Mouse (Mus musculus) limb, embryonic 11.5 days (tissue): ENCODE data around the gene Casp9. TPM values are rescaled to one million over a fixed set of nuclear protein-coding genes. Genes with fewer than 3 reads are reported as not detected.

Source experiments
- ATAC-seq: fragments of 200-750 bp; cut with Nextera tagmentation; 2 replicates; pipeline ENCODE4 v1.8.0; 2017; ENCODE audit warnings: low read depth; ENCODE audit not compliant: insufficient number of reproducible peaks, low FRiP score, low TSS enrichment
- DNase-seq: peaks from one replicate; pipeline ENCODE4 v3.0.0-alpha.2; 2015; ENCODE audit warnings: low spot score
- H3K27ac ChIP-seq: fragments of 300-500 bp; sonication (generic); replicated peaks from 2 replicates; pipeline ENCODE4 v1.5.1; 2014; ENCODE audit warnings: low read depth, mild to moderate bottlenecking, low read length
- H3K27me3 ChIP-seq: fragments of 300-500 bp; sonication (generic); 2 replicates; pipeline ENCODE4 v1.6.1; 2014; ENCODE audit warnings: mild to moderate bottlenecking, low read length, mixed read lengths; ENCODE audit not compliant: control insufficient read depth, insufficient read depth
- H3K36me3 ChIP-seq: fragments of 300-500 bp; sonication (generic); 2 replicates; pipeline ENCODE4 v1.6.1; 2014; ENCODE audit warnings: mild to moderate bottlenecking, low read length, moderate library complexity, mixed read lengths; ENCODE audit not compliant: control insufficient read depth, insufficient read depth
- H3K4me1 ChIP-seq: fragments of 300-500 bp; sonication (generic); 2 replicates; pipeline ENCODE4 v1.6.1; 2014; ENCODE audit warnings: low read length, mixed read lengths; ENCODE audit not compliant: control insufficient read depth, insufficient read depth
- H3K4me2 ChIP-seq: fragments of 300-500 bp; sonication (generic); 2 replicates; pipeline ENCODE4 v1.6.1; 2014; ENCODE audit warnings: low read depth, mild to moderate bottlenecking, moderate library complexity; ENCODE audit not compliant: severe bottlenecking
- H3K4me3 ChIP-seq: fragments of 300-500 bp; sonication (generic); 2 replicates; pipeline ENCODE4 v1.5.1; 2014; ENCODE audit warnings: low read depth, low read length
- H3K9ac ChIP-seq: fragments of 300-500 bp; sonication (generic); 2 replicates; pipeline ENCODE4 v1.6.1; 2014; ENCODE audit warnings: mild to moderate bottlenecking, low read length
- H3K9me3 ChIP-seq: fragments of 300-500 bp; sonication (generic); 2 replicates; pipeline ENCODE4 v1.6.1; 2016; ENCODE audit warnings: low read length; ENCODE audit not compliant: control insufficient read depth
- WGBS: fragments of 180-500 bp; shearing (Covaris S2); extraction: QIAGEN DNeasy Blood & Tissue Kit; methylation state at CpG from one replicate; pipeline ENCODE4 v1.1.7; 2014; 5-methylcytosine and 5-hydroxymethylcytosine counted together
- polyA plus RNA-seq: library from polyadenylated mRNA; unstranded; fragments of >200 nt; fragmentation: Nextera tagmentation; extraction: Ambion mirVana; gene quantifications from 2 replicates; pipeline ENCODE4 v1.2.1, GENCODE M21; 2014

Casp9 gene
- polyA plus RNA-seq, 1 experiment from 2014 or later: 19.0 TPM

- WGBS: 95% methylated on average over 2 of the region's 2 CpGs
- Histone ChIP-seq H3K27ac (no peak overlapping the region), H3K4me3 (no peak overlapping the region), H3K9me3 (no peaks in the 10 kb centered on the region), H3K27me3 (no peaks in the 10 kb centered on the region), H3K4me1 (no peaks in the 10 kb centered on the region), H3K9ac (no peak overlapping the region), H3K4me2 (no peak overlapping the region), H3K36me3 (no peaks in the 10 kb centered on the region)
- DNase-seq: no peak
- ATAC-seq: no peak
Measured at GRCm38 (mm10) chr4:141827401-141827800, 34.0 kb downstream of the Casp9 start.

GRCm38 (mm10) chr4:141828177-141828576 lies 34.8 kb downstream of the Casp9 start:
- Histone ChIP-seq H3K4me2 (no peak overlapping the region), H3K4me3 (no peak overlapping the region), H3K36me3 (no peaks in the 10 kb centered on the region), H3K27me3 (no peaks in the 10 kb centered on the region), H3K27ac (no peak overlapping the region), H3K9me3 (no peaks in the 10 kb centered on the region), H3K4me1 (no peaks in the 10 kb centered on the region), H3K9ac (no peak overlapping the region)
- ATAC-seq (no peak), DNase-seq (no peak)
- 75% methylated on average over 4 of the region's 4 CpGs for WGBS

DNA sequence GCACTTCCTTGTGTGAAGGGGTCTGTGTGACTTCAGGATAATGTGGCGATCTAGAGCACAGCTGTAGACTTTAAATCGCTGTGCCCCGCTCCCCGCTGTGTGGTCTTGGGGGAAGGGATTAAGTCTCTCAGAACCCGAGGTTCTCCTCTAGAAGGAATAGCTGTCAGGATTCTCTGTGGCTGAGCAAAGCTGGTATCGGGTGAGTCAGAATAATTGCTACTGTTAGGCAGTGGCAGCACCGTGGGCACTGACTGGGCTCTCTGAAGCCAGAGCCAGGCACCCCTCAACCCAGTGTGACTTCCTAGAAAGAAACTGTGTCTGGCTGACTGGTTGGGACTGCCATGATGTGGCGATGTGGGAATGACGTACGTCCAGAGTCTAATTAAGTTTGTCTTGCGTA lies 37.0 kb downstream of the Casp9 start:
- no peaks in the 10 kb centered on the region for H3K4me1 ChIP-seq
- H3K4me3 ChIP-seq: no peak overlapping the region
- no peak overlapping the region for H3K27ac ChIP-seq
- no peak overlapping the region for H3K4me2 ChIP-seq
- no peaks in the 10 kb centered on the region for H3K27me3 ChIP-seq
- H3K36me3 ChIP-seq: no peaks in the 10 kb centered on the region
- no peak for DNase-seq
- WGBS: 62% methylated on average over 11 of the region's 11 CpGs
- ATAC-seq: no peak
- no peak overlapping the region for H3K9ac ChIP-seq
- no peaks in the 10 kb centered on the region for H3K9me3 ChIP-seq

- ATAC-seq (no peak), DNase-seq (no peak)
- H3K27me3 ChIP-seq: no peaks in the 10 kb centered on the region
- WGBS: 79% methylated on average over 7 of the region's 7 CpGs
- H3K4me1 ChIP-seq: no peaks in the 10 kb centered on the region
- H3K27ac ChIP-seq: no peak overlapping the region
- no peak overlapping the region for H3K4me2 ChIP-seq
- H3K4me3 ChIP-seq: no peak overlapping the region
- no peaks in the 10 kb centered on the region for H3K9me3 ChIP-seq
- no peaks in the 10 kb centered on the region for H3K36me3 ChIP-seq
- no peak overlapping the region for H3K9ac ChIP-seq
Measured at GRCm38 (mm10) chr4:141831361-141831760, 37.9 kb downstream of the Casp9 start.

GRCm38 (mm10) chr4:141833911-141834310 lies 40.5 kb downstream of the Casp9 start:
- Histone ChIP-seq H3K27me3 (no peaks in the 10 kb centered on the region), H3K36me3 (no peaks in the 10 kb centered on the region), H3K9ac (no peak overlapping the region), H3K4me2 (no peak overlapping the region), H3K27ac (no peak overlapping the region), H3K9me3 (no peaks in the 10 kb centered on the region), H3K4me3 (no peak overlapping the region), H3K4me1 (no peaks in the 10 kb centered on the region)
- no peak for DNase-seq
- ATAC-seq: no peak
- 62% methylated on average over 1 of the region's 1 CpGs for WGBS

DNA sequence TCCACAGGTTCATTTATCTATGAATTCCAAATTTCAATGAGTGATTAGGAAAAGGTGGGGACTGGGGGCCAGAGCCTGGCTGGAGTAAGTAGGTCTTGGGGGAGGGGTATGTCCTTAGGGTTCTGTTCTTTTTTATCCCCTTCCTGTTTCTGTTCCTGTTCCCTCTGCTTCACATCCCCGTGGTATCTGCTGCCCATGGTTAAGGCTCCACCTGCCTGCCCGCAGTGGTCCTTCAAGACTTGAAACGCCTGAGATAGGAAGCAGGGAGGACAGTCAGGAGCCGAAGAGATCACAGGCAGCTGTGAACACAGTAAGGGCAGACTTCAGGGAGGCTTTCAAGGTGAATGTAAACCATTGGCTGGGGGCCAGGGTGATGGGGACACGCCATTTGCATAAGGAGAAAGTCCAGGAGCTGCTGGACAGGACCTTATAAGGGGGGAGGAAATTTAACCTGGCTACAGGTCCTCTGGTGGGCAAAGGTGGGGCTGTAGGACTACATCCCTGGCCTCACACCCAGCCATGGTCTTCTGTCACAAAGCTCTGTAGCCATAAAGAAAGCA lies 41.2 kb downstream of the Casp9 start:
- H3K4me1 ChIP-seq: no peaks in the 10 kb centered on the region
- H3K36me3 ChIP-seq: no peaks in the 10 kb centered on the region
- H3K9ac ChIP-seq: no peak overlapping the region
- no peaks in the 10 kb centered on the region for H3K9me3 ChIP-seq
- no peaks in the 10 kb centered on the region for H3K27me3 ChIP-seq
- no peak for ATAC-seq
- H3K27ac ChIP-seq: no peak overlapping the region
- no peak for DNase-seq
- no peak overlapping the region for H3K4me2 ChIP-seq
- no peak overlapping the region for H3K4me3 ChIP-seq
- WGBS: 64% methylated on average over 5 of the region's 5 CpGs

- Histone ChIP-seq H3K4me2 (no peak within 1 kb of the TSS), H3K27me3 (no peaks in the 10 kb centered on the region), H3K27ac (no peak within 1 kb of the TSS), H3K36me3 (no peaks in the 10 kb centered on the region), H3K4me1 (no peaks in the 10 kb centered on the region), H3K9me3 (no peaks in the 10 kb centered on the region), H3K9ac (no peak within 1 kb of the TSS), H3K4me3 (no peak within 1 kb of the TSS)
- ATAC-seq (no peak), DNase-seq (no peak)
- 74% methylated on average over 6 of the region's 6 CpGs for WGBS
Measured at GRCm38 (mm10) chr4:141845999-141846398, 52.6 kb downstream of the Casp9 start, which contains the start of gene Ctrc. Gene Ctrc, minus strand, starts transcription at chr4:141846359.

- H3K4me2 ChIP-seq: no peak overlapping the region
- DNase-seq (peak; percentile 72), ATAC-seq (no peak)
- H3K27ac ChIP-seq: no peak overlapping the region
- H3K4me1 ChIP-seq: no peaks in the 10 kb centered on the region
- H3K27me3 ChIP-seq: no peaks in the 10 kb centered on the region
- no peak overlapping the region for H3K4me3 ChIP-seq
- no peaks in the 10 kb centered on the region for H3K36me3 ChIP-seq
- H3K9me3 ChIP-seq: no peaks in the 10 kb centered on the region
- WGBS: 79% methylated on average over 9 of the region's 9 CpGs
- H3K9ac ChIP-seq: no peak overlapping the region
Measured at GRCm38 (mm10) chr4:141853437-141853836, 60.0 kb downstream of the Casp9 start.

- DNase-seq (peak; percentile 92), ATAC-seq (peak; percentile 51)
- 22% methylated on average over 10 of the region's 10 CpGs for WGBS
- Histone ChIP-seq H3K9ac (no peak overlapping the region), H3K4me2 (no peak overlapping the region), H3K36me3 (peaks cover 2% of the 10 kb centered on the region; the same call in 1 of the 2 replicates), H3K27me3 (no peaks in the 10 kb centered on the region), H3K4me3 (no peak overlapping the region), H3K9me3 (no peaks in the 10 kb centered on the region), H3K27ac (no peak overlapping the region), H3K4me1 (no peaks in the 10 kb centered on the region)
Measured at GRCm38 (mm10) chr4:141857422-141857930, 64.1 kb downstream of the Casp9 start.
